Mouse (Mus musculus) thymus, adult 2 months (tissue): ENCODE results near the gene Tas2r120. TPM values are rescaled to one million over a fixed set of nuclear protein-coding genes. Genes with fewer than 3 reads are reported as not detected.
"Not testable (repeated sequence)": the region's sequence is repeated elsewhere in the genome, so short reads cannot be mapped to it uniquely, and the experiment has no call there.

Experiments used
- DNase-seq: peaks from one replicate; pipeline ENCODE4 v3.0.0; 2021
- H3K27ac ChIP-seq: fragments of 200-500 bp; 2 replicates; pipeline ENCODE4 v1.5.1; 2012; ENCODE audit warnings: low read length, control low read depth; ENCODE audit not compliant: control insufficient read depth, insufficient read depth
- H3K27me3 ChIP-seq: fragments of 200-500 bp; 2 replicates; pipeline ENCODE4 v1.6.1; 2012; ENCODE audit warnings: mild to moderate bottlenecking, low read length, moderate library complexity, mixed read lengths; ENCODE audit not compliant: control insufficient read depth, insufficient read depth
- H3K36me3 ChIP-seq: fragments of 200-500 bp; 2 replicates; pipeline ENCODE4 v1.6.1; 2012; ENCODE audit warnings: mild to moderate bottlenecking, low read length, moderate library complexity; ENCODE audit not compliant: control insufficient read depth, insufficient read depth
- H3K4me1 ChIP-seq: fragments of 200-500 bp; replicated peaks from 2 replicates; pipeline ENCODE4 v1.6.1; 2012; ENCODE audit warnings: low read length; ENCODE audit not compliant: control insufficient read depth, insufficient read depth
- H3K4me3 ChIP-seq: fragments of 200-500 bp; 2 replicates; pipeline ENCODE4 v1.5.1; 2012; ENCODE audit warnings: mild to moderate bottlenecking, low read length, control low read depth, moderate library complexity; ENCODE audit not compliant: control insufficient read depth, insufficient read depth
- CTCF ChIP-seq: fragments of 200-500 bp; IDR thresholded peaks from 2 replicates; pipeline ENCODE4 v1.5.1; 2012; ENCODE audit warnings: mild to moderate bottlenecking, control low read depth, low read length, moderate library complexity, borderline replicate concordance; ENCODE audit not compliant: control insufficient read depth, poor library complexity, insufficient read depth; ENCODE audit errors: extremely low read depth
- POLR2A ChIP-seq: fragments of 200-500 bp; IDR thresholded peaks from 2 replicates; pipeline ENCODE4 v1.6.1; 2012; ENCODE audit warnings: mild to moderate bottlenecking, low read length, control low read depth, moderate library complexity; ENCODE audit not compliant: control insufficient read depth, poor library complexity, insufficient read depth; ENCODE audit errors: extremely low read depth
- WGBS: fragments of 180-500 bp; shearing (Covaris S2); methylation state at CpG from one replicate; pipeline ENCODE4 v1.1.7; 2018; 5-methylcytosine and 5-hydroxymethylcytosine counted together
- polyA plus RNA-seq: library from polyadenylated mRNA; depleted of rRNA; stranded (reverse); fragments of >200 nt; gene quantifications from 2 replicates; pipeline ENCODE4 v1.2.3, GENCODE M21; 2012; rRNA removed

Gene Tas2r120
- not detected in 2 replicates for polyA plus RNA-seq

- Histone ChIP-seq H3K4me3 (no peak within 1 kb of the TSS), H3K4me1 (no peaks in the 10 kb centered on the region)
- TF ChIP-seq POLR2A: no peak
- no peak for TF ChIP-seq CTCF
These were observed at the start of gene Tas2r120 for GRCm38 (mm10) chr6:132656653-132657052. Tas2r120 (plus strand) TSS chr6:132656953.

GRCm38 (mm10) chr6:132649399-132649798 lies 7.4 kb upstream of the Tas2r120 start:
- DNase-seq: no peak

More at GRCm38 (mm10) chr6:132656653-132657052, at the start of gene Tas2r120:
- H3K27me3 ChIP-seq: no peaks in the 10 kb centered on the region
- H3K27ac ChIP-seq: no peak within 1 kb of the TSS
- DNase-seq: no peak
- no peaks in the 10 kb centered on the region for H3K36me3 ChIP-seq

GRCm38 (mm10) chr6:132651426-132651825 lies 5.3 kb upstream of the Tas2r120 start, which contains the start of gene A630073D07Rik:
A630073D07Rik (minus strand) TSS chr6:132651526.
- H3K27ac ChIP-seq: no peak within 1 kb of the TSS
- H3K4me3 ChIP-seq: no peak within 1 kb of the TSS
- 85% methylated on average over 1 of the region's 1 CpGs for WGBS
- H3K4me1 ChIP-seq: no peaks in the 10 kb centered on the region
- DNase-seq: no peak
- TF ChIP-seq POLR2A: no peak
- TF ChIP-seq CTCF: no peak
- no peaks in the 10 kb centered on the region for H3K27me3 ChIP-seq
- H3K36me3 ChIP-seq: no peaks in the 10 kb centered on the region

More at GRCm38 (mm10) chr6:132649399-132649798, 7.4 kb upstream of the Tas2r120 start:
- no peak for TF ChIP-seq POLR2A
- no peak for TF ChIP-seq CTCF
- Histone ChIP-seq H3K36me3 (no peaks in the 10 kb centered on the region), H3K27me3 (no peaks in the 10 kb centered on the region), H3K27ac (no peak overlapping the region), H3K4me1 (no peaks in the 10 kb centered on the region), H3K4me3 (no peak overlapping the region)

GRCm38 (mm10) chr6:132691596-132691995 lies 34.8 kb downstream of the Tas2r120 start:
- not testable (repeated sequence) for DNase-seq, H3K4me1 ChIP-seq, H3K27ac ChIP-seq, H3K36me3 ChIP-seq, H3K27me3 ChIP-seq, H3K4me3 ChIP-seq
- WGBS: 86% methylated on average over 7 of the region's 7 CpGs

- no peaks in the 10 kb centered on the region for H3K27me3 ChIP-seq
- H3K4me3 ChIP-seq: no peak within 1 kb of the TSS
- WGBS: 84% methylated on average over 1 of the region's 1 CpGs
- no peaks in the 10 kb centered on the region for H3K36me3 ChIP-seq
- no peak for TF ChIP-seq CTCF
- no peak for TF ChIP-seq POLR2A
- DNase-seq: no peak
- no peak within 1 kb of the TSS for H3K27ac ChIP-seq
- H3K4me1 ChIP-seq: no peaks in the 10 kb centered on the region
These were observed 44.2 kb downstream of the Tas2r120 start, which contains the start of gene Tas2r121 for GRCm38 (mm10) chr6:132700907-132701306. Tas2r121 (minus strand) TSS chr6:132701007.

Other genes starting within 250 kb of the Tas2r120 start
- 0.15 TPM in 1 of 2 replicates, not detected in the other for gene Prh1, start 87.1 kb upstream of the Tas2r120 start, polyA plus RNA-seq
- not detected in 2 replicates for gene Prp2, start 61.0 kb upstream of the Tas2r120 start, polyA plus RNA-seq
- 0.36 TPM in 1 of 2 replicates, not detected in the other for gene A630073D07Rik, start 5.4 kb upstream of the Tas2r120 start, polyA plus RNA-seq
- not detected in 2 replicates for gene Tas2r121, start 44.1 kb downstream of the Tas2r120 start, polyA plus RNA-seq
- not detected in 2 replicates for gene Tas2r122, start 55.0 kb downstream of the Tas2r120 start, polyA plus RNA-seq
- not detected in 2 replicates for gene Tas2r115, start 81.1 kb downstream of the Tas2r120 start, polyA plus RNA-seq
- not detected in 2 replicates for gene Tas2r124, start 97.8 kb downstream of the Tas2r120 start, polyA plus RNA-seq
- not detected in 2 replicates for gene Tas2r102, start 105.2 kb downstream of the Tas2r120 start, polyA plus RNA-seq
- gene Tas2r136, start 121.2 kb downstream of the Tas2r120 start, polyA plus RNA-seq: not detected in 2 replicates
- gene Tas2r117, start 145.9 kb downstream of the Tas2r120 start, polyA plus RNA-seq: 0.11 TPM in 1 of 2 replicates, not detected in the other
- not detected in 2 replicates for gene Tas2r123, start 190.2 kb downstream of the Tas2r120 start, polyA plus RNA-seq
- not detected in 2 replicates for gene Tas2r116, start 198.5 kb downstream of the Tas2r120 start, polyA plus RNA-seq
- gene Tas2r110, start 211.1 kb downstream of the Tas2r120 start, polyA plus RNA-seq: not detected in 2 replicates
- gene Tas2r113, start 236.1 kb downstream of the Tas2r120 start, polyA plus RNA-seq: not detected in 2 replicates